Mouse (Mus musculus) skeletal muscle tissue, postnatal 0 days (tissue): ENCODE results near the gene Gdpd2. TPM values are rescaled to one million over a fixed set of nuclear protein-coding genes. Genes with fewer than 3 reads are reported as not detected.

ENCODE experiments used
- polyA plus RNA-seq: library from polyadenylated mRNA; unstranded; fragments of >200 nt; fragmentation: Nextera tagmentation; extraction: Ambion mirVana; gene quantifications from 2 replicates; pipeline ENCODE4 v1.2.1, GENCODE M21; 2015

The Gdpd2 gene
- 1.4 and 2.5 TPM in 2 replicates for polyA plus RNA-seq

DNA sequence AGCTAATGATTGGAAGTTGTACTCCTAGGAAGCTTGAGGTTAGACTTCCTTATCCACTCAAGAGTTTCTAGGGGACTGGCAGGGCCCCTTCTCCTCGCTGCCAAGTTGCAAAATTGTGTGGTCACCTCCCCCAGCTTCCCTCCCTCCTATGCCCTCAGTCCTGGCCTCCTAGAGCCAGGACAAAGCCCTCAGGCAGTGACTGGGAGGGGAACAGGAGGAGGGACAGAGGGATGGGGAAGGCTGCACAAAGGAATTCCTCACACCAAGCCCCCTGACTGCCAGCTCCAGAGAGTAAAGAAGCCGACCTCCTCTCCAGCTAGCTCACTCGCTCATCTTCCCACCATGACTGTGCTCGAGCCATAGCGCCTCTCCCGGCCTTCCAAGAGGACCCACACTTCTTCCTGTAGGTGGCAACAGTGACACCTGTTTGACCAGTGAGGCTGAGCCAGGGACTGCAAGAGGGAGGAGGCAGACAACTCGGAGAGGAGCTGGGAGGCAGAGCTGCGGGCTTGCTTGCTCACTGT is at the start of gene Gdpd2:
Gdpd2 (plus strand) TSS at position 209 of the 524 bp plus-strand sequence.

DNA sequence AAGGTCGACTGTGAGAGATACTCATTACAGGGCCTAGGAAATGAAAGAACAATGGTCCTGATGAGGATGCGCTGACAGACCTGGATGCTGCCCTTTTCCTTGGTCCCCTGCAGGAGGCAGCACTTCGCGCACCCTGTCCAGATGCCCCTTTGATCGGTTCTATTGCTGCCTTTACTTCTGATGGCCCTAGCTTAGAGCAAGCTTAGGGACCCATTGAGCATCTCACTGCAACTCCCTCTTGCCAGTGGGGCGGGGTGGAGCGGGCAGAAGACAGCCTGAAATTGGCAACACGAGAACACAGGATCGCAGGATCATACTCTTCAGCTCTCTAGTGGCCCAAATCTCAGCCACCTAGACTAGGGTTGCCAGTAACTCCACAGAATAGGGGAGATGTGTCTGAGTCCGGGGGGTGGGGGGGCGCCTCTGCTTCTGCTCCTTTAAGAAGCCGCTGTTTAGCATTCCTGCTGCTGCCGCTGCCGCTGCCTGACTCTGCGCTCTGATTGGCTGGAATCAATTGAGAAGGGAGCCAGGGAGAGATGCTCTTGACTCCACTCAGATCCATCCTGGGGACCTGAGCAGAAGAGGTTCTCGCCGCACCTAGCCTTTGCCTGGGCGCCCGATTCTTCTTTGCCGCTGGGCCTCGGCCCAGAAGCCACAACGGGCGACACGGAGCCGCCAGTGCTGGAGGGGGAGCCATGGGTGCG is 37.7 kb downstream of the Gdpd2 start, which contains the start of gene Dlg3:
Dlg3 (plus strand) TSS at position 542 of the 704 bp plus-strand sequence.

Other genes with a start within 250 kb of the Gdpd2 start
- gene Igbp1, start 235.6 kb upstream of the Gdpd2 start, polyA plus RNA-seq: 24.6 and 25.6 TPM in 2 replicates
- gene Dgat2l6, start 205.0 kb upstream of the Gdpd2 start, polyA plus RNA-seq: not detected in 2 replicates
- not detected in 2 replicates for gene Awat1, start 157.6 kb upstream of the Gdpd2 start, polyA plus RNA-seq
- 0.27 TPM in 1 of 2 replicates, not detected in the other for gene P2ry4, start 135.0 kb upstream of the Gdpd2 start, polyA plus RNA-seq
- gene Arr3, start 124.4 kb upstream of the Gdpd2 start, polyA plus RNA-seq: not detected in 2 replicates
- 3.4 and 4.0 TPM in 2 replicates for gene Kif4, start 104.1 kb upstream of the Gdpd2 start, polyA plus RNA-seq
- 52.0 and 60.6 TPM in 2 replicates for gene Pdzd11, start 103.3 kb upstream of the Gdpd2 start, polyA plus RNA-seq
- 0.34 and 0.62 TPM in 2 replicates for gene Dlg3, start 37.8 kb downstream of the Gdpd2 start, polyA plus RNA-seq